Mouse (Mus musculus) hindbrain, embryonic 15.5 days (tissue): ENCODE measurements around the gene Nfe2l1. TPM values are rescaled to one million over a fixed set of nuclear protein-coding genes. Genes with fewer than 3 reads are reported as not detected.

Source experiments
- ATAC-seq: fragments of 200-750 bp; cut with Nextera tagmentation; 2 replicates; pipeline ENCODE4 v1.8.0; 2017; ENCODE audit warnings: low read depth, moderate number of reproducible peaks, moderate TSS enrichment; ENCODE audit not compliant: low FRiP score
- H3K27ac ChIP-seq: fragments of 300-500 bp; sonication (generic); replicated peaks from 2 replicates; pipeline ENCODE4 v1.5.1; 2015; ENCODE audit warnings: mild to moderate bottlenecking, inconsistent platforms
- H3K27me3 ChIP-seq: fragments of 300-500 bp; sonication (generic); 2 replicates; pipeline ENCODE4 v1.6.1; 2015; ENCODE audit warnings: control low read depth, inconsistent platforms
- H3K36me3 ChIP-seq: fragments of 300-500 bp; sonication (generic); 2 replicates; pipeline ENCODE4 v1.6.1; 2015; ENCODE audit warnings: control low read depth, inconsistent platforms
- H3K4me1 ChIP-seq: fragments of 300-500 bp; sonication (generic); replicated peaks from 2 replicates; pipeline ENCODE4 v1.6.1; 2015; ENCODE audit warnings: control low read depth, inconsistent platforms
- H3K4me2 ChIP-seq: fragments of 300-500 bp; sonication (generic); 2 replicates; pipeline ENCODE4 v1.6.1; 2015; ENCODE audit warnings: moderate library complexity, mild to moderate bottlenecking, inconsistent platforms
- H3K4me3 ChIP-seq: fragments of 300-500 bp; sonication (generic); 2 replicates; pipeline ENCODE4 v1.5.1; 2015; ENCODE audit warnings: mild to moderate bottlenecking, inconsistent platforms
- H3K9ac ChIP-seq: fragments of 300-500 bp; sonication (generic); 2 replicates; pipeline ENCODE4 v1.6.1; 2015; ENCODE audit warnings: inconsistent platforms
- H3K9me3 ChIP-seq: fragments of 300-500 bp; sonication (generic); 2 replicates; pipeline ENCODE4 v1.6.1; 2016; ENCODE audit warnings: control low read depth, inconsistent platforms
- WGBS: fragments of 180-500 bp; shearing (Covaris S2); methylation state at CpG from one replicate; pipeline ENCODE4 v1.1.7; 2015; 5-methylcytosine and 5-hydroxymethylcytosine counted together
- polyA plus RNA-seq: library from polyadenylated mRNA; unstranded; fragments of >200 nt; fragmentation: Nextera tagmentation; extraction: Ambion mirVana; gene quantifications from 2 replicates; pipeline ENCODE4 v1.2.1, GENCODE M21; 2015

Gene Nfe2l1
- 74.3 and 80.5 TPM in 2 replicates for polyA plus RNA-seq

GRCm38 (mm10) chr11:96829813-96830538, at the start of gene Nfe2l1:
Nfe2l1 (minus strand) TSS chr11:96829968.
- H3K4me1 ChIP-seq, result peaks cover 47% of the 10 kb centered on the region
- peaks cover 2% of the 10 kb centered on the region; the same call in 1 of the 2 replicates for H3K36me3 ChIP-seq
- peak within 1 kb of the TSS; percentile 89 for H3K4me3 ChIP-seq
- no peaks in the 10 kb centered on the region for H3K27me3 ChIP-seq
- H3K27ac ChIP-seq, result peak within 1 kb of the TSS; percentile 98
- no peaks in the 10 kb centered on the region for H3K9me3 ChIP-seq
- WGBS, result under 1% methylated on average over 51 of the region's 51 CpGs
- ATAC-seq, result peak; percentile 100
- peak within 1 kb of the TSS; percentile 86 for H3K4me2 ChIP-seq
- peak within 1 kb of the TSS; percentile 83 for H3K9ac ChIP-seq

- ATAC-seq, result no peak
- H3K4me1 ChIP-seq, result peaks cover 44% of the 10 kb centered on the region
- WGBS, result 8% methylated on average over 7 of the region's 7 CpGs
- no peak overlapping the region for H3K4me3 ChIP-seq
- no peaks in the 10 kb centered on the region for H3K27me3 ChIP-seq
- H3K27ac ChIP-seq, result peak overlapping the region; percentile 47; the same call in 1 of the 2 replicates
- H3K36me3 ChIP-seq, result no peaks in the 10 kb centered on the region
- no peak overlapping the region for H3K4me2 ChIP-seq
- H3K9ac ChIP-seq, result no peak overlapping the region
- H3K9me3 ChIP-seq, result no peaks in the 10 kb centered on the region
These were observed 49.6 kb upstream of the Nfe2l1 start for GRCm38 (mm10) chr11:96879359-96879758.

- H3K9ac ChIP-seq, result no peak overlapping the region
- 30% methylated on average over 3 of the region's 3 CpGs for whole genome bisulfite sequencing
- peak overlapping the region; percentile 47 for H3K27ac ChIP-seq
- no peaks in the 10 kb centered on the region for H3K9me3 ChIP-seq
- no peaks in the 10 kb centered on the region for H3K27me3 ChIP-seq
- peaks cover 50% of the 10 kb centered on the region for H3K4me1 ChIP-seq
- H3K36me3 ChIP-seq, result no peaks in the 10 kb centered on the region
- no peak overlapping the region for H3K4me3 ChIP-seq
- ATAC-seq, result no peak
- no peak overlapping the region for H3K4me2 ChIP-seq
These were observed 48.9 kb upstream of the Nfe2l1 start for GRCm38 (mm10) chr11:96878715-96879114.

DNA sequence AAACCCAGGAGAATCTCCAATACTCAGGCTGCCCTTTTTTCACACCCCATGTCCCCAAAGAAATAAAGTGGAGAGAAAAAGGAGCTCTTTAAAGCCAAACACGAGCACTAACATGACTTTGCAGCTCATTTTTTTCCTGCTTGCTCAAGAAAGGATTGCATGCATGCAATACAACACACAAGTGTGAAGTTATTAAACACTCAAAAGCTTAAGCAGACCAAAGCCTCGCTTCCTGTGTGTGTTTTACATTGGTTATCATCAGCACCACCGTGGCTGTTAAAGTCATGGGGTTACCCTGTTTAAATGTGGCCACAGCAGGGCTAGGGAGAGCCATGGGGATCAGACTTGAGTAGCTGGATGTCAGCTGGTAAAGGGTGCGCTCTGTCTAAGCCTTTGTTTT, 47.3 kb upstream of the Nfe2l1 start:
- Histone ChIP-seq H3K27me3 (no peaks in the 10 kb centered on the region), H3K9me3 (no peaks in the 10 kb centered on the region), H3K4me1 (peaks cover 66% of the 10 kb centered on the region), H3K4me3 (no peak overlapping the region), H3K36me3 (no peaks in the 10 kb centered on the region), H3K27ac (peak overlapping the region; percentile 97), H3K9ac (no peak overlapping the region), H3K4me2 (peak overlapping the region; percentile 61)
- no peak for ATAC-seq
- WGBS, result 28% methylated on average over 4 of the region's 4 CpGs

GRCm38 (mm10) chr11:96876300-96877040, 46.7 kb upstream of the Nfe2l1 start:
- peak overlapping the region; percentile 61 for H3K4me2 ChIP-seq
- 4% methylated on average over 13 of the region's 13 CpGs for WGBS
- H3K9me3 ChIP-seq, result no peaks in the 10 kb centered on the region
- peak; percentile 65 for ATAC-seq
- H3K4me3 ChIP-seq, result peak overlapping the region; percentile 29
- no peaks in the 10 kb centered on the region for H3K27me3 ChIP-seq
- H3K27ac ChIP-seq, result peak overlapping the region; percentile 97
- H3K36me3 ChIP-seq, result no peaks in the 10 kb centered on the region
- peaks cover 67% of the 10 kb centered on the region for H3K4me1 ChIP-seq
- peak overlapping the region; percentile 39 for H3K9ac ChIP-seq

- H3K27me3 ChIP-seq, result no peaks in the 10 kb centered on the region
- ATAC-seq, result peak; percentile 92
- WGBS, result under 1% methylated on average over 35 of the region's 35 CpGs
- peak overlapping the region; percentile 61 for H3K4me2 ChIP-seq
- no peaks in the 10 kb centered on the region for H3K9me3 ChIP-seq
- H3K27ac ChIP-seq, result peak overlapping the region; percentile 97
- H3K4me3 ChIP-seq, result peak overlapping the region; percentile 29
- H3K9ac ChIP-seq, result peak overlapping the region; percentile 39; the same call in 1 of the 2 replicates
- peaks cover 67% of the 10 kb centered on the region for H3K4me1 ChIP-seq
- no peaks in the 10 kb centered on the region for H3K36me3 ChIP-seq
These were observed 46.0 kb upstream of the Nfe2l1 start for GRCm38 (mm10) chr11:96875745-96876144.

- Histone ChIP-seq H3K9ac (peak overlapping the region; percentile 39; the same call in 1 of the 2 replicates), H3K4me2 (peak overlapping the region; percentile 61), H3K9me3 (no peaks in the 10 kb centered on the region), H3K4me1 (peaks cover 67% of the 10 kb centered on the region), H3K27ac (peak overlapping the region; percentile 97), H3K4me3 (peak overlapping the region; percentile 29), H3K36me3 (no peaks in the 10 kb centered on the region), H3K27me3 (no peaks in the 10 kb centered on the region)
- 5% methylated on average over 4 of the region's 4 CpGs for WGBS
- no peak for ATAC-seq
These were observed 45.5 kb upstream of the Nfe2l1 start for GRCm38 (mm10) chr11:96875270-96875669.

DNA sequence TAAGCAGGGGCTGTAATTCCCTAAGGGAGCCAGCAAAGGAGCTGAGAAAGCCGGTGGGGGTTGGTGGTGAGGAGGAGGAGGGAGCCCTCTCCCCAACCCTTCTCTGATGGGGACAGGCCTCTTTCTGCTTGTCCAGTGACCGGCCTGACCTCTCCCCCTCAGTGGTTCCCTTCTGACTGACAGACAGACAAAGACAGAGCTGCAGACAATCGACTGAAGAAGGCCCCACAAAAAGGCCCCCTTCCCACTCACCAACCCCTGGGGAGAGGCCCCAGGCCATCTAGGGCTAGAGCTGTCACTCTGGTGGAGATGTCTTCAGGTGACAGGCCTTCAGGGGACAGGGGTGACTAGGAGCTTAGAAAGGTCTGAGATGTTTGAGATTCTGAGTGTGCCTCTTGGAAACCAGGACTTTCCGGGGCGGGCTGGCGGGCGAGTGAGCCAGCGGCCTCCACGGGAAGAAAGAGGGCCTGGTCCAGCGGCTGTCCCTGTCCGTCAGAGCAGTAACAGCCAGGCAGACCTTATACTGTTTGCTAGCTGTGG, 43.9 kb upstream of the Nfe2l1 start:
- no peaks in the 10 kb centered on the region for H3K27me3 ChIP-seq
- H3K4me1 ChIP-seq, result peaks cover 57% of the 10 kb centered on the region
- no peaks in the 10 kb centered on the region for H3K9me3 ChIP-seq
- H3K4me3 ChIP-seq, result no peak overlapping the region
- peak overlapping the region; percentile 97 for H3K27ac ChIP-seq
- H3K36me3 ChIP-seq, result no peaks in the 10 kb centered on the region
- 13% methylated on average over 11 of the region's 11 CpGs for WGBS
- H3K4me2 ChIP-seq, result no peak overlapping the region
- no peak for ATAC-seq
- H3K9ac ChIP-seq, result 0 out of 2 replicates have a peak overlapping the region, but pooled peaks have one; percentile 16

GRCm38 (mm10) chr11:96872441-96873379, 42.9 kb upstream of the Nfe2l1 start:
- Histone ChIP-seq H3K4me1 (peaks cover 52% of the 10 kb centered on the region), H3K36me3 (no peaks in the 10 kb centered on the region), H3K4me3 (no peak overlapping the region), H3K9ac (peak overlapping the region; percentile 25), H3K4me2 (peak overlapping the region; percentile 31), H3K27ac (peak overlapping the region; percentile 97), H3K27me3 (no peaks in the 10 kb centered on the region), H3K9me3 (no peaks in the 10 kb centered on the region)
- 3% methylated on average over 24 of the region's 24 CpGs for WGBS
- ATAC-seq, result peak; percentile 42

- 0 out of 2 replicates have a peak overlapping the region, but pooled peaks have one; percentile 20 for H3K27ac ChIP-seq
- H3K4me2 ChIP-seq, result no peak overlapping the region
- 10% methylated on average over 5 of the region's 5 CpGs for WGBS
- no peaks in the 10 kb centered on the region for H3K27me3 ChIP-seq
- no peaks in the 10 kb centered on the region for H3K36me3 ChIP-seq
- peaks cover 27% of the 10 kb centered on the region for H3K4me1 ChIP-seq
- no peak overlapping the region for H3K9ac ChIP-seq
- no peaks in the 10 kb centered on the region for H3K9me3 ChIP-seq
- 0 out of 2 replicates have a peak, but pooled peaks have one; percentile 21 for ATAC-seq
- H3K4me3 ChIP-seq, result no peak overlapping the region
These were observed 37.4 kb upstream of the Nfe2l1 start for GRCm38 (mm10) chr11:96867149-96867548.
